Mouse (Mus musculus): ENCODE results near the gene Sel1l.

- no peak for TF ChIP-seq CTCF (IDR thresholded peaks at IDR 0.05; ENCODE audit: low read depth, low read length)
- TF ChIP-seq POLR2A (IDR thresholded peaks at IDR 0.05; ENCODE audit: borderline replicate concordance, low read depth, low read length): no peak
Observed at GRCm38 (mm10) chr12:91849045-91849467, at the start of gene Sel1l.

Data from bone marrow macrophage, adult 2 months (primary cell).